Mouse (Mus musculus) fat pad, adult 2 months (tissue): Measurements from ENCODE around the gene Gm10053.
"Not testable (repeated sequence)": the region's sequence is repeated elsewhere in the genome, so short reads cannot be mapped to it uniquely, and the experiment has no call there.

Source experiments
- DNase-seq: peaks from one replicate; pipeline ENCODE4 v3.0.0-alpha.2; 2011; ENCODE audit warnings: low read depth, low spot score; ENCODE audit errors: extremely low read depth

Gm10053 gene

GRCm38 (mm10) chr19:24875129-24875870, at the start of gene Gm10053:
Gm10053 (plus strand) TSS chr19:24875686.
- not testable (repeated sequence) for DNase-seq

GRCm38 (mm10) chr19:24842080-24842479, 33.4 kb upstream of the Gm10053 start:
- DNase-seq: no peak

DNA sequence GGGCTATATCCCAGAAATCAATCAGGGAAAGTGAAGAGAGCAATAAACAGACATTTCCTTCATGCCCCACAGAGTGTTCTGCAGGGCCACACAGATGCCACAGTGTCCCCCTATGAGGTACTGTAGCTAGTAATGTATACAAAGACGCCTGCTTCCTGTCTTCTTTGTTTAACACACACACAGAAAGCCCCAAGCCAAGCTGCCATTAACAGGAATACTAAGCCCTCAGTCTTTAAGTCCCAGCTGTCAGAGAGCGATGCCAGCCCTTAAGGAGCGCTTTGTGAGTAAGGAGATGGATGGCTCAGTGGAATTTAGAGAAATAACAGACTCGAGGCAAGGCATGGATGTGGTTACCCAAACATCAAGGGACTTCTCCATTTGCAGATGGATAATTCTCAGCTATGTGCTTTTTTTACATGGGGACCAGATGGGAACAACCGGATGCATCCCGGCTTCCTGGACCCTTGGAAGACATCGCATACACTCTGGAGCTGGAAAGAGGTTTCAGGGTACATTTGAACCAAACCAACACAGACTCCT, 30.4 kb upstream of the Gm10053 start:
- no peak for DNase-seq

DNA sequence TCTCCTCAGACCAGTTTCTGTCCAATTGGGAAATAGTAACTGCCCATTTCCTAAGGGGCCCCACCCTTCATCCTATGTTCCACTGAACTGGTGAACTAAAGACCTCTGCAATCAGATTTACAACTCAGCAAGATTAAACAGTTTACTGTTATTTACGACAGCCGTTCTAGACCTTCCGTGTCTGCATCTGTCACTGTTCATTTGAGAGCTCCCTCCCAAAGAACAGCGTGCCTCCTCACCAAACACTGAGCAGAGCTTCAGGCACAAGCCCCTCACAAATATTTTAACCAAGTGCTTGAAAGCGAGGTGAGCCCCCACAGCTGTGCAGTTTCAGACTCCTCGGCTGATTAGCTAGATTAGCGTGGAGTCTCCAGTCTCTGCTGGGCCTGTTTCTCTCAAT, 27.1 kb upstream of the Gm10053 start:
- no peak for DNase-seq

- no peak for DNase-seq
Observed at GRCm38 (mm10) chr19:24848844-24849243, 26.6 kb upstream of the Gm10053 start.

GRCm38 (mm10) chr19:24851456-24852315, 23.8 kb upstream of the Gm10053 start:
- DNase-seq: no peak

GRCm38 (mm10) chr19:24861276-24861611, 14.2 kb upstream of the Gm10053 start:
- no peak for DNase-seq

DNA sequence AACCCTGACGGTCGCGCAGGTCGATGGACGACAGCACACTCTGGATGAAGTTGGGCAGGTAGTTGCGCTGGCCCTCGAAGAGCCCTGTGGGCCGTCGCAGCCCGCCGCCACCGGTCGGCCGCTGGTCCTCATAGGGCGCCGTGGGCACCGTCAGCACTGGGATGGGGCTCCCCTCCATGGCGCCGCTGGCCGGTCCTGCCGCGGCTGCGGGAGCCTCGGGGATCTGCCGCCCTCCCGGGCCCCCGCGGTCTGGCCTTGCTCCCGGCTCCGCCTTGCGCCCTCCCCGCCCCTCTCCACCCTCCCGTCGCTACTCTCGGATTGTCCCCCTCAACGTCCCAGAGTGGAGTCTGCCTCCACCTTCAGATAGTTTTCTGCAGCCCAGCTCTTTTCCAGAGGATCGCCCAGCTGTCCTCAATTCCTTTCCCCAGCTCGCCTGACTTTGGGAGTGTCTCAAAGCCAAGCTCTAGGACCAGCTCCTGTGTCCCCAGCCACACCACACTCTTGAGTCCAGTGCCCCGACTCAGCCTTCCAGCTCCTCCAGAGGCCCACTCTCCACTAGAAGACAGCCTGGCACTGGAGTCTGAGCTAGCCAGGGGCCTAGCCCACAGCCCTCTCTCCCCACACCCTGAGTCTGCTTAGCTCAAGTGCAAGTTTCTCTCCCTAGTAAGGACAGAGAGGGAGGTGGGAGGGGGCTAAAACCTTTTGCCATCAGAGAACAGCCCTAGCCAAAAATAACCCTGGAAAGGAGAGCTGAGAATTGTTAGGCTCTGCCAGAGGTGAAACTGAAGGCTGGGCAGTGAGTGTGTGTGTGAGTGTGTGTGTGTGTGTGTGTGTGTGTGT, 13.7 kb upstream of the Gm10053 start, which contains the start of gene Pgm5:
Gene Pgm5 (minus strand): TSS at position 244 of the 840 bp plus-strand sequence.
- DNase-seq: no peak

- DNase-seq: no peak
Observed at GRCm38 (mm10) chr19:24865436-24865835, 10.1 kb upstream of the Gm10053 start.

GRCm38 (mm10) chr19:24871037-24871635, 4.3 kb upstream of the Gm10053 start:
- DNase-seq: no peak

DNA sequence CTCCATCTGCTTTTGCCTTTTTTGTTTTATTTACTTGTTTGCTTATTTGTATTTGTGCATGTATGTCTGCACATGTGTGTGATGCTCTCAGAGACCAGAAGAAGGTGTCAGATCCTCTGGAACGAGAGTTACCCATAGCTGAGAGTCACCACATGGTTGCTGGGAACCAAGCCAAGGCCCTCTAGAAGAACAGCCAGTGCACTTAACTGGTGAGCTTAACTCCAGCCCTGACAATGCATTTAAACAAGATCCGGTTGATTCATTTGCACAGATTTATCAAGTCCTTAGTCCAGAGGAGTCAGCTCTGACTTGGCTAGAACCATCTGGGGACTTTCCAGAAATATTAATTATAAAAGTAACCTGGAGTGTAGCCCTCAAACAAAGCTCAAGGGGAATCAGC, 1.6 kb upstream of the Gm10053 start:
- no peak for DNase-seq

DNA sequence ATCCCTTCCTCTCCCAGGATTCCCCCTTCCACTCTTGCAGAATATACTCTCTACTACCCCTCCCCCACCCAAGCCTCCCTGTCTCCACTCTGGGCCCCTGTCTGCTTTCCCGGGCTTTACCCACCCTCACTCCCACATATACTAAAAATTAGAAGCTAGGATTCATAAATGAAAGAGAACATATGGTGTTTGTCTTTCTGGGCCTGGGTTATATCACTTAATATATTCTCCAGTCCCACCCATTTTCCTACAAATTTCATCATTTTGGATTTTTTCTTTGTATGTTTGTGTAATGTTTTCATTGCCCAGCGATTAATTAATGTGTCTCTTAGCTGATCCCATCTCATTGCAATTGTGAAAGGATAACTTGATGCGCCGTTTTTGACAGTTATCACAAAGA, 5.8 kb downstream of the Gm10053 start:
- no peak for DNase-seq

- DNase-seq: no peak
Observed at GRCm38 (mm10) chr19:24885504-24885903, 10.0 kb downstream of the Gm10053 start.

DNA sequence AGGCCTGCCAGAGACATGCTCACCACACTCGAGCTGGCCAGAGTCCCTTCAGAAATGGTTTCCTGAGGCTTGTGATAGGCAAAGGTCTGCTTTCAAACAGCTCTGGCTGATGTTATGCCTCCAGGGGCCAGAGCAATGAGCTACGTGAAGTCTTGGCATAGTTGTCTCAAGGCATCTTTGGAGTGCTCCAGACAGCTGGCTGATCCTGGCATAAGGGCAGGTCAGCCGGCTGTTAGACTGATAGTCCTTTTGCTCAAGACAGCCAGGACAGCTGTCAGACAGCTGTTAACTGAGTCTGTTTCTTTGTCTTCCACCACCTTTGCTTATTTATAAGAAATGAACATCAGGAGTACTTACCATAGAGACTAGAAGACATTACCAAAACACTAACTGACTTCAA, 11.4 kb downstream of the Gm10053 start:
- no peak for DNase-seq

- DNase-seq: no peak
Observed at GRCm38 (mm10) chr19:24896536-24896935, 21.1 kb downstream of the Gm10053 start.

DNA sequence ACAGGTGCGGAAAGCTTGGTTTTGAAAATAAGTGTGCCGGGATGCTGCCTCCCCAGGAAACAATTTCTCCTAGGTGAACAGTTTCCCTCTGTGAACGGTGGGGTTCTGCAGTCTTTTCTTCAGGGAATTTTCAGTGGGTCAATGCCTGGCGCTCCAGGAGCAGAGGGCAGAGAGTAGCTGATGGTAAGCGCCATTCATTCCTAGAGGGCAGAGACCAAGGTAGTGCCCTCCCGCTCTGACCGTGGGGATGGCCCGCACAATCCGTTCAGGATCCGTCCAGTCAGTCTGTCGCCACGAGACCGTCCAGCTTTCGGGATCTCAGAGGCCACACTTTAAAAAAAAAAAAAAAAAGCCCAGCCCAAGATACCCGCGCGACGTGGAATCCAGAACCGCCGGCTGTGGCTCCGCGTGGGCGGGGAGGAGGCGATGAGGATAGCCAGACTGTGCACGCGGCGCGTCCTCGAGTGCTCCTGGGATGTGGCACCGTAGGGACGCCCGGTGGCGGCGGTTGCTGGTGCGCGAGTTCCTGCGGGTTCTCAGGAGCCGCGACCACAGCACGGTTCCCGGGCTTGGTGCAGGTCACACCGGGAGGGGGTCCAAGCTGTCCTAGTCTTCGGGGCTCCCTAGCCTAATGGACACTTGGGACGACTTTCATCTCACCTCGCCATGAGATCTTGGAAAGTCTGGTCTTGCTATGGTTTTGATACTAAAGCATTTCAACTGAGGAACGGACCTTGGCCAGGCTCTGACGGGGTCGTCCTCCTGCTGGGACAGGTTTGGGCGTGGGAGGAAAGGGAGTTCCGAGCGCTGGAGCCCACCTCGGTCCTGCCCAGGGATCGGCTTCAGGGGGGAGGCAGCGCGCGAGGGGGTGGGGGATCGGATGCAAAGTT, 21.8 kb downstream of the Gm10053 start:
- DNase-seq: no peak

DNA sequence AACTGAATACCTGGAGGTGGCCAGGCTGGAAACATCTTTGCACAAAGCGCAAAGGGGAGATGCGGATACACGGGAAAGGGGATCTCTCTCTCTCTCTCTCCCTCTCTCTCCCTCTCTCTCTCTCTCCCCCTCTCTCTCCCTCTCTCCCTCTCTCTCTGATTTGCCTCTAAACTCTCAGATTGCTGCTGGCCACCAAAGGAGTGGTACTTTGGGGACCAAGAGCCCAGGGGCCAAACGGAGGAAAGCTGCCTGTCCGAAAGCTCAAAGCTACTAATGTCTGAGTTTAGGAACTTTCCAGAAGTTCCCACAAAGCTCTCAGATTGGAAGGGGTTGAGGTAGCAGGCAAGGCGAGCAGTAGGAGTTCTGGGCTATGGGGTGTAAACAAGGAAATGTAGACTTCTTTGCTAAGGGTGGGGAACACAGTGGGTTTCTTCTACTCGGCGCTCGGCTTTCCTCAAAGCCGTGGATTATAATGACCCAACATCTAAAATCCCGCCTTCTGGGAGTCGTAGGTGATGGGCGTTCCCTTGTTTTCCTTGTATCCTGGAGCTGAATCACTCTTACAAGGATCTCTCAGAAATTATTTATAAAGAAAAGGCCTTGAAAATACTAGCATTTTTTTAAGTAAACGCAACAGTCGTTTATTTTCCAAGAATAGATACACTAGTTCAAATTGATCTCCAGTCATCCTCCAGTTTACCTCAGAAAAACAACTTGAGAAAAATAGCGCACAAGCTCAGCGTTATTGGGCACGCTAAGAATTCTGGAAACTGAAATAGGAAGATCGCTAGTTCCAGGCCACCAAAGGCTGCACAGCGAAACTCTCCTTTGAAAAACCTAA, 22.6 kb downstream of the Gm10053 start:
- DNase-seq: no peak

GRCm38 (mm10) chr19:24898737-24899577, 23.5 kb downstream of the Gm10053 start:
- DNase-seq: no peak
